10 mouse cellular contexts compared by ENCODE assay signal in the genomic region with DNA sequence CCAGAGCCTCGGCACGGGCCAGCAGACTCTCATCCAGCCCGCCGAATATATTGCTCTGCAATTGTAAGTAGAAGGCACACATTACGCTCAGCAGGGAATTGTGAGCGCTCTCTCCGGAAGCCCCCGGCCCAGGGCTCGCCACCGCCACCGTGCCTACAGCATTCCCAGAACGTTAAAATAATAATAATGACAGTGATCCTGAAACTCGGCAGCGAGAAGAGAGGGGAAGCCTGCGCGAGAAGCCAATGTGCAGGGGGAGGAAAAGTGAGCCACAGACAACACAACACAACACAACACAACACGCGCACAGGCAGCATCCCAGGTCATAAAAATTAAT. TPM values are rescaled to one million over a fixed set of nuclear protein-coding genes. Genes with fewer than 3 reads are reported as not detected.
A peak's percentile ranks its signal among the peaks of the same experiment; 100 is the strongest.
DNase-seq lines count a peak whose midpoint lies in the region; ATAC-seq lines count a peak whose summit lies in the region.
"Had no signal": no experiment of that assay in that cellular context is flagged by ENCODE, and none has a peak within 500 bp of the region (broad histone marks: within the 10 kb centered on the region; RNA-seq: fewer than 3 reads in every experiment).

No protein-coding gene starts in this region.

- no peak for ATAC-seq in kidney, embryonic 15.5 days (replicated peaks; ENCODE audit: low FRiP score)
- ATAC-seq in intestine, embryonic 16.5 days, result no peak
- no peak for ATAC-seq in neural tube, embryonic 12.5 days (ENCODE audit: low FRiP score, low read depth)
- ATAC-seq: inflammation-experienced regulatory T-cells, adult 6 months had no signal

- DNase-seq in kidney, adult 9 months, result no peak
- no peak for DNase-seq in forebrain, embryonic 10.5 days (ENCODE audit: extremely low spot score, low spot score)
- no peak for DNase-seq in layer of hippocampus, adult 18-20 months (ENCODE audit: low spot score in 2 of 2)
- no peak for DNase-seq in ovary, adult 18-20 months (ENCODE audit: low spot score)
- no peak for DNase-seq in right cerebral cortex, postnatal 36 days (ENCODE audit: low spot score in 2 of 2)

- peak overlapping the region; percentile 43 for H3K4me3 ChIP-seq in kidney, embryonic 15.5 days (replicated peaks)
- H3K4me3 ChIP-seq in forebrain, embryonic 10.5 days, result peak overlapping the region; percentile 50; the same call in 1 of the 2 replicates
- no peak overlapping the region for H3K4me3 ChIP-seq in intestine, embryonic 16.5 days (ENCODE audit: low read length)
- H3K4me3 ChIP-seq in neural tube, embryonic 12.5 days, result peak overlapping the region; percentile 46

- H3K9me3 ChIP-seq in kidney, embryonic 15.5 days (replicated peaks), result no peaks in the 10 kb centered on the region
- H3K9me3 ChIP-seq in forebrain, embryonic 10.5 days, result no peaks in the 10 kb centered on the region
- no peaks in the 10 kb centered on the region for H3K9me3 ChIP-seq in intestine, embryonic 16.5 days (ENCODE audit: control insufficient read depth, low read length)
- no peaks in the 10 kb centered on the region for H3K9me3 ChIP-seq in neural tube, embryonic 12.5 days

- H3K27me3 ChIP-seq in kidney, embryonic 15.5 days, result peaks cover 91% of the 10 kb centered on the region
- H3K27me3 ChIP-seq in forebrain, embryonic 10.5 days (ENCODE audit: poor library complexity, severe bottlenecking), result peaks cover 100% of the 10 kb centered on the region
- H3K27me3 ChIP-seq in intestine, embryonic 16.5 days (replicated peaks; ENCODE audit: control insufficient read depth, insufficient read depth, low read length), result peaks cover 68% of the 10 kb centered on the region
- peaks cover 85% of the 10 kb centered on the region for H3K27me3 ChIP-seq in neural tube, embryonic 12.5 days (replicated peaks)

- peaks cover 31% of the 10 kb centered on the region for H3K4me1 ChIP-seq in kidney, embryonic 15.5 days
- peaks cover 40% of the 10 kb centered on the region for H3K4me1 ChIP-seq in forebrain, embryonic 10.5 days
- peaks cover 18% of the 10 kb centered on the region; the same call in 1 of the 2 replicates for H3K4me1 ChIP-seq in intestine, embryonic 16.5 days (ENCODE audit: control insufficient read depth, insufficient read depth, low read length)
- H3K4me1 ChIP-seq in neural tube, embryonic 12.5 days, result peaks cover 38% of the 10 kb centered on the region

- no peaks in the 10 kb centered on the region for H3K36me3 ChIP-seq in kidney, embryonic 15.5 days
- no peaks in the 10 kb centered on the region for H3K36me3 ChIP-seq in forebrain, embryonic 10.5 days (replicated peaks)
- H3K36me3 ChIP-seq in intestine, embryonic 16.5 days (ENCODE audit: control insufficient read depth, insufficient read depth, low read length), result no peaks in the 10 kb centered on the region
- no peaks in the 10 kb centered on the region for H3K36me3 ChIP-seq in neural tube, embryonic 12.5 days

- peak overlapping the region; percentile 77 for H3K4me2 ChIP-seq in kidney, embryonic 15.5 days
- H3K4me2 ChIP-seq in intestine, embryonic 16.5 days (ENCODE audit: low read depth, low read length), result peak overlapping the region; percentile 75; the same call in 1 of the 2 replicates
- peak overlapping the region; percentile 80 for H3K4me2 ChIP-seq in neural tube, embryonic 12.5 days (replicated peaks)

- H3K9ac ChIP-seq in kidney, embryonic 15.5 days, result no peak overlapping the region
- H3K9ac ChIP-seq in intestine, embryonic 16.5 days (ENCODE audit: low read depth, low read length), result no peak overlapping the region
- H3K9ac ChIP-seq in neural tube, embryonic 12.5 days, result peak overlapping the region; percentile 55; the same call in 1 of the 2 replicates

- 2% methylated on average over 18 of the region's 18 CpGs for WGBS in kidney, embryonic 15.5 days
- under 1% methylated on average over 18 of the region's 18 CpGs for WGBS in forebrain, embryonic 10.5 days
- WGBS in intestine, embryonic 16.5 days, result 1% methylated on average over 18 of the region's 18 CpGs
- under 1% methylated on average over 18 of the region's 18 CpGs for WGBS in neural tube, embryonic 12.5 days

- H3K27ac ChIP-seq in kidney, embryonic 15.5 days, result no peak overlapping the region
- no peak overlapping the region for H3K27ac ChIP-seq in forebrain, embryonic 10.5 days
- H3K27ac ChIP-seq in intestine, embryonic 16.5 days (ENCODE audit: low read length), result no peak overlapping the region
- H3K27ac ChIP-seq in neural tube, embryonic 12.5 days, result peak overlapping the region; percentile 7; the same call in 1 of the 2 replicates

RNA-seq across cellular contexts. Expression of a gene that starts 0.9 kb away (rescaled TPM):
- polyA plus RNA-seq in kidney, embryonic 15.5 days (2015; fragmentation: Nextera tagmentation; extraction: Ambion mirVana), result not detected in 2 replicates
- not detected in 2 replicates for polyA plus RNA-seq in forebrain, embryonic 10.5 days (2016; fragmentation: Nextera tagmentation; extraction: Ambion mirVana)
- polyA plus RNA-seq in intestine, embryonic 16.5 days (2015; fragmentation: Nextera tagmentation; extraction: Ambion mirVana), result not detected in 2 replicates
- 4.7 and 5.0 TPM in 2 replicates for polyA plus RNA-seq in neural tube, embryonic 12.5 days (2016; fragmentation: Nextera tagmentation; extraction: Ambion mirVana)
- not detected for total RNA-seq in layer of hippocampus, adult 18-20 months (2021)
- polyA plus RNA-seq: inflammation-experienced regulatory T-cells, adult 6 months; liver, embryonic 16.5 days had no signal
